Mouse (Mus musculus): Measurements from ENCODE around the gene Abi3. TPM values are rescaled to one million over a fixed set of nuclear protein-coding genes. Genes with fewer than 3 reads are reported as not detected.

The Abi3 gene
- polyA plus RNA-seq, 1 experiment from 2014 or later, result 9.5 TPM

GRCm38 (mm10) chr11:95836433-95836832, 5.8 kb downstream of the Abi3 start:
- peak overlapping the region; percentile 31; the same call in 1 of the 2 replicates for H3K4me2 ChIP-seq (replicated peaks)
- H3K9me3 ChIP-seq, result no peaks in the 10 kb centered on the region
- ATAC-seq, result peak; percentile 78
- no peak overlapping the region for H3K9ac ChIP-seq
- 37% methylated on average over 6 of the region's 6 CpGs for WGBS
- H3K4me3 ChIP-seq (replicated peaks), result no peak overlapping the region
- peaks cover 31% of the 10 kb centered on the region for H3K27me3 ChIP-seq (replicated peaks)
- H3K36me3 ChIP-seq, result 0 out of 2 replicates have a peak, but pooled peaks cover 3% of the 10 kb centered on the region
- H3K4me1 ChIP-seq (replicated peaks), result peaks cover 40% of the 10 kb centered on the region
- H3K27ac ChIP-seq, result 0 out of 2 replicates have a peak overlapping the region, but pooled peaks have one; percentile 7

- Histone ChIP-seq H3K9me3 (no peaks in the 10 kb centered on the region), H3K9ac (no peak overlapping the region), H3K4me3 (replicated peaks) (no peak overlapping the region), H3K4me1 (replicated peaks) (peaks cover 46% of the 10 kb centered on the region), H3K36me3 (0 out of 2 replicates have a peak, but pooled peaks cover 3% of the 10 kb centered on the region), H3K27ac (0 out of 2 replicates have a peak overlapping the region, but pooled peaks have one; percentile 7), H3K27me3 (replicated peaks) (peaks cover 37% of the 10 kb centered on the region), H3K4me2 (replicated peaks) (no peak overlapping the region)
- ATAC-seq, result no peak
- 41% methylated on average over 6 of the region's 6 CpGs for WGBS
These were observed 6.4 kb downstream of the Abi3 start for GRCm38 (mm10) chr11:95835832-95836231.

GRCm38 (mm10) chr11:95834742-95835710, 7.2 kb downstream of the Abi3 start:
- 27% methylated on average over 15 of the region's 15 CpGs for WGBS
- Histone ChIP-seq H3K4me2 (replicated peaks) (no peak overlapping the region), H3K4me1 (replicated peaks) (peaks cover 54% of the 10 kb centered on the region), H3K9ac (no peak overlapping the region), H3K4me3 (replicated peaks) (no peak overlapping the region), H3K27ac (no peak overlapping the region), H3K9me3 (no peaks in the 10 kb centered on the region), H3K27me3 (replicated peaks) (peaks cover 45% of the 10 kb centered on the region), H3K36me3 (0 out of 2 replicates have a peak, but pooled peaks cover 3% of the 10 kb centered on the region)
- no peak for ATAC-seq

GRCm38 (mm10) chr11:95834143-95834667, 8.1 kb downstream of the Abi3 start:
- Histone ChIP-seq H3K9ac (no peak overlapping the region), H3K27me3 (replicated peaks) (peaks cover 54% of the 10 kb centered on the region), H3K36me3 (0 out of 2 replicates have a peak, but pooled peaks cover 3% of the 10 kb centered on the region), H3K9me3 (no peaks in the 10 kb centered on the region), H3K4me2 (replicated peaks) (peak overlapping the region; percentile 40), H3K27ac (no peak overlapping the region), H3K4me3 (replicated peaks) (no peak overlapping the region; the same call in 1 of the 2 replicates), H3K4me1 (replicated peaks) (peaks cover 55% of the 10 kb centered on the region)
- ATAC-seq, result 0 out of 2 replicates have a peak, but pooled peaks have one; percentile 6
- 20% methylated on average over 22 of the region's 22 CpGs for WGBS

GRCm38 (mm10) chr11:95833631-95834142, 8.6 kb downstream of the Abi3 start:
- Histone ChIP-seq H3K27me3 (replicated peaks) (peaks cover 59% of the 10 kb centered on the region), H3K36me3 (0 out of 2 replicates have a peak, but pooled peaks cover 3% of the 10 kb centered on the region), H3K4me3 (replicated peaks) (no peak overlapping the region), H3K9ac (no peak overlapping the region), H3K4me1 (replicated peaks) (peaks cover 55% of the 10 kb centered on the region), H3K9me3 (no peaks in the 10 kb centered on the region), H3K4me2 (replicated peaks) (peak overlapping the region; percentile 40), H3K27ac (no peak overlapping the region)
- ATAC-seq, result 0 out of 2 replicates have a peak, but pooled peaks have one; percentile 14
- 16% methylated on average over 18 of the region's 18 CpGs for WGBS

GRCm38 (mm10) chr11:95833006-95833570, 9.2 kb downstream of the Abi3 start:
- no peaks in the 10 kb centered on the region for H3K9me3 ChIP-seq
- peak overlapping the region; percentile 40 for H3K4me2 ChIP-seq (replicated peaks)
- H3K4me3 ChIP-seq (replicated peaks), result no peak overlapping the region
- H3K36me3 ChIP-seq, result 0 out of 2 replicates have a peak, but pooled peaks cover 3% of the 10 kb centered on the region
- no peak overlapping the region for H3K27ac ChIP-seq
- H3K27me3 ChIP-seq (replicated peaks), result peaks cover 65% of the 10 kb centered on the region
- no peak overlapping the region for H3K9ac ChIP-seq
- ATAC-seq, result no peak
- H3K4me1 ChIP-seq (replicated peaks), result peaks cover 55% of the 10 kb centered on the region
- 42% methylated on average over 8 of the region's 8 CpGs for whole genome bisulfite sequencing

- ATAC-seq, result no peak
- Histone ChIP-seq H3K9me3 (no peaks in the 10 kb centered on the region), H3K36me3 (0 out of 2 replicates have a peak, but pooled peaks cover 3% of the 10 kb centered on the region), H3K9ac (no peak overlapping the region), H3K27ac (no peak overlapping the region), H3K27me3 (replicated peaks) (peaks cover 68% of the 10 kb centered on the region), H3K4me2 (replicated peaks) (no peak overlapping the region), H3K4me3 (replicated peaks) (no peak overlapping the region), H3K4me1 (replicated peaks) (peaks cover 54% of the 10 kb centered on the region)
- WGBS, result 60% methylated on average over 18 of the region's 18 CpGs
These were observed 9.9 kb downstream of the Abi3 start for GRCm38 (mm10) chr11:95832129-95833005.

- Histone ChIP-seq H3K4me1 (replicated peaks) (peaks cover 52% of the 10 kb centered on the region), H3K9ac (no peak overlapping the region), H3K9me3 (no peaks in the 10 kb centered on the region), H3K4me2 (replicated peaks) (peak overlapping the region; percentile 63), H3K36me3 (0 out of 2 replicates have a peak, but pooled peaks cover 3% of the 10 kb centered on the region), H3K27me3 (replicated peaks) (peaks cover 72% of the 10 kb centered on the region), H3K4me3 (replicated peaks) (peak overlapping the region; percentile 35), H3K27ac (no peak overlapping the region)
- no peak for ATAC-seq
- 18% methylated on average over 14 of the region's 15 CpGs for WGBS
These were observed 10.6 kb downstream of the Abi3 start for GRCm38 (mm10) chr11:95831641-95832040.

GRCm38 (mm10) chr11:95831276-95831619, 11.0 kb downstream of the Abi3 start:
- ATAC-seq, result no peak
- H3K27ac ChIP-seq, result no peak overlapping the region
- no peak overlapping the region for H3K9ac ChIP-seq
- 16% methylated on average over 10 of the region's 10 CpGs for WGBS
- peak overlapping the region; percentile 63 for H3K4me2 ChIP-seq (replicated peaks)
- H3K4me1 ChIP-seq (replicated peaks), result peaks cover 49% of the 10 kb centered on the region
- peaks cover 74% of the 10 kb centered on the region for H3K27me3 ChIP-seq (replicated peaks)
- H3K9me3 ChIP-seq, result no peaks in the 10 kb centered on the region
- H3K36me3 ChIP-seq, result 0 out of 2 replicates have a peak, but pooled peaks cover 3% of the 10 kb centered on the region
- H3K4me3 ChIP-seq (replicated peaks), result peak overlapping the region; percentile 35

GRCm38 (mm10) chr11:95830411-95831275, 11.6 kb downstream of the Abi3 start:
- 5% methylated on average over 80 of the region's 80 CpGs for WGBS
- H3K9ac ChIP-seq, result peak overlapping the region; percentile 24
- H3K27me3 ChIP-seq (replicated peaks), result peaks cover 74% of the 10 kb centered on the region
- peaks cover 43% of the 10 kb centered on the region for H3K4me1 ChIP-seq (replicated peaks)
- peak overlapping the region; percentile 63 for H3K4me2 ChIP-seq (replicated peaks)
- H3K4me3 ChIP-seq (replicated peaks), result peak overlapping the region; percentile 35
- ATAC-seq, result no peak
- H3K36me3 ChIP-seq, result 0 out of 2 replicates have a peak, but pooled peaks cover 3% of the 10 kb centered on the region
- no peak overlapping the region for H3K27ac ChIP-seq
- H3K9me3 ChIP-seq, result no peaks in the 10 kb centered on the region

All from intestine, embryonic 15.5 days (tissue).